Mouse (Mus musculus): ENCODE results near the gene Sncg. TPM values are rescaled to one million over a fixed set of nuclear protein-coding genes. Genes with fewer than 3 reads are reported as not detected.

The Sncg gene
- total and polyA plus RNA-seq, 3 experiments = 0.21 to 0.50 (median 0.27) TPM

DNA sequence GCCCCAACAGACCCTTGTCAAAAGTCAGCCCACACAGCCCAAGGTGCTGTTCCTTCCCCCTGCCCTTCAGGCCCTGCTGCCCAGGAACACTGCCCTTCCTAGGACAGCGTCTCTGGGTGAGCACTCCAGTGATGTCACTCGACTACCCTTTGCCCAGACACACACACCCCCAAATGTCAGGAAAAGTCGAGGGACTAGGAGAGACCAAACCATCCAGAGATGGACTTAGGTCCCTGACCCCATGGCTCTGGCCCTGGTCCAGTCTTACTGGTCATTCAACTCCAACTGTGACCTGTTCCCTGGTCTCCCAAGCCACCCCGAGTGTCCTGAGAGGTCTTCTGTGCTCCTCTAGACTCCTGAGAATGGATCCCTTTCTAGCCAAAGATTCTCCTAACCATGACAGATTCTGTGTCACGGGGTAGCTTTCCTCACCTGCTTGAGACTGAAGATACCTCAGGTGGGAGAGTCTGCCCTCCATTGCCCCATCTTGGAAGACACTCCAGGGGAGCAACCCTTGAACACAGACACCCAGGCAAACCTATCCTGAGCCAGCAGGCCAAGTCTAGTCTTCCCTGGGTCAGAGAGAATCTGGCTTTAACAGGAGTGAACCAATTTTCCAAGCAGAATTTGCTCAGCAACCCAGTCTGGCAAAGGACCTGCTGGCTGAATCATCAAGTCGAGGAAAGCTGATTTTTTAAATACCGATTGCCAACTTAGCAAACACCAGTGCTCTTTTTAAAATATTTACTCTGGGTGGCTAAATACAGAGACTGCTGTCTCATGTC is 16.7 kb downstream of the Sncg start:
- Histone ChIP-seq H3K4me2 (ENCODE audit: insufficient read depth, low read depth, poor library complexity, severe bottlenecking) (no peak overlapping the region), H3K36me3 (replicated peaks in 1 of 2; ENCODE audit: control insufficient read depth in 1 of 2, insufficient read depth in 1 of 2, low read length in 1 of 2) (no peaks in the 10 kb centered on the region), H3K9me3 (replicated peaks; ENCODE audit: low read length) (no peaks in the 10 kb centered on the region), H3K9ac (ENCODE audit: insufficient read depth, low read depth) (no peak overlapping the region), H3K4me1 (ENCODE audit: control insufficient read depth in 1 of 2, insufficient read depth in 2 of 2) (0 out of 4 replicates have a peak, but pooled peaks cover 0 to 3% of the 10 kb centered on the region in 2 experiments), H3K27me3 (replicated peaks) (peaks cover 3% of the 10 kb centered on the region), H3K4me3 (replicated peaks in 1 of 3; ENCODE audit: low read depth in 2 of 3, low read length in 2 of 3, poor library complexity in 1 of 3) (no peak overlapping the region), H3K79me2 (replicated peaks; ENCODE audit: control insufficient read depth, extremely low read depth, insufficient read depth, poor library complexity, severe bottlenecking) (no peaks in the 10 kb centered on the region), H3K27ac (ENCODE audit: insufficient read depth, low read depth) (no peak overlapping the region)
- in situ Hi-C loops (cut with MboI; ENCODE audit: low pct_ligation_motif_present, low pct_unique_long_range_greater_than_20kb, low sequenced_read_pairs) (no loop called here), dilution Hi-C loops (cut with MboI; ENCODE audit: extremely low pct_ligation_motif_present, extremely low pct_unique_long_range_greater_than_20kb, low sequenced_read_pairs) (no loop called here)
- no peak for DNase-seq (ENCODE audit: extremely low read depth)
- TF ChIP-seq SIN3A (IDR thresholded peaks at IDR 0.05; ENCODE audit: low read length) (no peak), MXI1 (IDR thresholded peaks at IDR 0.05; ENCODE audit: low read depth, low read length) (no peak), ETS1 (conservative IDR thresholded peaks at IDR 0.05; ENCODE audit: low read depth, low read length) (no peak), HCFC1 (IDR thresholded peaks at IDR 0.05; ENCODE audit: low read depth, low read length) (no peak), IRF4 (IDR thresholded peaks at IDR 0.05; ENCODE audit: low read depth, low read length) (no peak), CHD2 (IDR thresholded peaks at IDR 0.05; ENCODE audit: low read length) (no peak), POLR2AphosphoS2 (IDR thresholded peaks at IDR 0.05; ENCODE audit: low read depth, low read length) (no peak), NELFE (IDR thresholded peaks at IDR 0.05; ENCODE audit: low read depth, low read length) (no peak), RAD21 (IDR thresholded peaks at IDR 0.05; ENCODE audit: low read depth, low read length) (no peak), USF2 (conservative IDR thresholded peaks at IDR 0.05; ENCODE audit: low read depth, low read length) (no peak), EP300 (IDR thresholded peaks at IDR 0.05; ENCODE audit: low read length) (no peak)

DNA sequence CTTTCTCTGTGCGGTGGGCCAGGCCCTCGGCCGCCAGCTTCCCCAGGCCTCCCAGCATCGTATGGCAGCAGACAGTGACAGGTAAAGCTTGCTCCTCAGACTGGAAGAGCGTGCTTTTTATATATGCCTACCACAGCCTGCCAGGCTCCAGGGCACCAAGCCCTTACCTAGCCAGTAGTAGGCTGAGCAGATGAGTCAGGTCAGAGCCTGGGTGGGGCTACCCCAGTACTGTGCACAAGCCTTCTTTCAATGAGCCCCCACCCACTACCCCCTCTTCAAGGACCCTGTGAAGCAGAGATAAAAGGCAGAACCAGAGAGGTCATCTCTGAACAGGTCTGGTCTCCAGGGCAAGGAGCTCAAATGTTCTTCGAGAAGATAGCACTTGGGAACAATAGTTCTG is 19.3 kb downstream of the Sncg start, which contains the start of gene Fam25c:
Fam25c (minus strand) TSS at position 133 of the 400 bp plus-strand sequence.
- DNase-seq (ENCODE audit: extremely low read depth) = no peak
- H3K27me3 ChIP-seq (replicated peaks) = peaks cover 3% of the 10 kb centered on the region
- no peak within 1 kb of the TSS for H3K27ac ChIP-seq (ENCODE audit: insufficient read depth, low read depth)
- H3K36me3 ChIP-seq (replicated peaks in 1 of 2; ENCODE audit: control insufficient read depth in 1 of 2, insufficient read depth in 1 of 2, low read length in 1 of 2) = no peaks in the 10 kb centered on the region
- H3K9me3 ChIP-seq (replicated peaks; ENCODE audit: low read length) = no peaks in the 10 kb centered on the region
- no peak within 1 kb of the TSS for H3K9ac ChIP-seq (ENCODE audit: insufficient read depth, low read depth)
- no peak within 1 kb of the TSS for H3K4me3 ChIP-seq (replicated peaks in 1 of 3; ENCODE audit: low read depth in 2 of 3, low read length in 2 of 3, poor library complexity in 1 of 3)
- H3K79me2 ChIP-seq (replicated peaks; ENCODE audit: control insufficient read depth, extremely low read depth, insufficient read depth, poor library complexity, severe bottlenecking) = no peaks in the 10 kb centered on the region
- H3K4me1 ChIP-seq (ENCODE audit: control insufficient read depth in 1 of 2, insufficient read depth in 2 of 2) = no peaks in the 10 kb centered on the region
- H3K4me2 ChIP-seq (ENCODE audit: insufficient read depth, low read depth, poor library complexity, severe bottlenecking) = peak within 1 kb of the TSS; percentile 23; the same call in 1 of the 2 replicates
- dilution Hi-C loops (cut with MboI; ENCODE audit: extremely low pct_ligation_motif_present, extremely low pct_unique_long_range_greater_than_20kb, low sequenced_read_pairs) (no loop called here), in situ Hi-C loops (cut with MboI; ENCODE audit: low pct_ligation_motif_present, low pct_unique_long_range_greater_than_20kb, low sequenced_read_pairs) (no loop called here)
- TF ChIP-seq JUND (conservative IDR thresholded peaks at IDR 0.05; ENCODE audit: low read depth, low read length) = no peak
- no peak for TF ChIP-seq SMC3 (IDR thresholded peaks at IDR 0.05; ENCODE audit: low read depth, low read length)
- TF ChIP-seq POLR2A (IDR thresholded peaks at IDR 0.05; ENCODE audit: low read depth, low read length) = no peak
- no peak for TF ChIP-seq MAFK (IDR thresholded peaks at IDR 0.05; ENCODE audit: insufficient replicate concordance, low read length)
